ENCODE assay signal across 8 mouse cellular contexts in genomic region chr2:93849505-93850089, GRCm38 (mm10). TPM values are rescaled to one million over a fixed set of nuclear protein-coding genes. Genes with fewer than 3 reads are reported as not detected.
DNase-seq lines count a peak whose midpoint lies in the region; ATAC-seq and TF ChIP-seq lines count a peak whose summit lies in the region.

Gene Accs, minus strand, starts transcription at chr2:93849943.

- peak; percentile 23 for TF ChIP-seq CTCF in C2C12 (IDR thresholded peaks at IDR 0.05; ENCODE audit: control insufficient read depth, insufficient read depth, insufficient read length)
- TF ChIP-seq CTCF in brain, embryonic 14.5 days (IDR thresholded peaks at IDR 0.05; ENCODE audit: borderline replicate concordance, extremely low read depth, insufficient read depth, insufficient read length): peak; percentile 40; the same call in 1 of the 2 replicates
- peak; percentile 80 for TF ChIP-seq CTCF in liver, adult 2 months (IDR thresholded peaks at IDR 0.05; ENCODE audit: low read depth, low read length)

- peaks cover 4% of the 10 kb centered on the region for H3K27me3 ChIP-seq in C2C12 (ENCODE audit: control insufficient read depth, insufficient read depth, insufficient read length)
- no peaks in the 10 kb centered on the region for H3K27me3 ChIP-seq in heart, embryonic 11.5 days (ENCODE audit: control insufficient read depth, insufficient read depth, low read length)
- H3K27me3 ChIP-seq in kidney, embryonic 15.5 days: no peaks in the 10 kb centered on the region
- H3K27me3 ChIP-seq in liver, adult 2 months (ENCODE audit: control insufficient read depth, insufficient read depth, low read length): no peaks in the 10 kb centered on the region

- peak within 1 kb of the TSS; percentile 72 for H3K4me2 ChIP-seq in heart, embryonic 11.5 days
- H3K4me2 ChIP-seq in kidney, embryonic 15.5 days: peak within 1 kb of the TSS; percentile 73

- H3K4me3 ChIP-seq in C2C12 (ENCODE audit: insufficient read depth, poor library complexity, severe bottlenecking): peak within 1 kb of the TSS; percentile 37
- peak within 1 kb of the TSS; percentile 56 for H3K4me3 ChIP-seq in heart, embryonic 11.5 days (ENCODE audit: low read depth, low read length)
- peak within 1 kb of the TSS; percentile 58 for H3K4me3 ChIP-seq in kidney, embryonic 15.5 days (replicated peaks)
- peak within 1 kb of the TSS; percentile 56 for H3K4me3 ChIP-seq in liver, adult 2 months (ENCODE audit: insufficient read depth, low read depth, low read length)

- H3K9me3 ChIP-seq in heart, embryonic 11.5 days (replicated peaks; ENCODE audit: control insufficient read depth, low read length): no peaks in the 10 kb centered on the region
- H3K9me3 ChIP-seq in kidney, embryonic 15.5 days (replicated peaks): no peaks in the 10 kb centered on the region

- no peaks in the 10 kb centered on the region for H3K79me2 ChIP-seq in C2C12 (ENCODE audit: control insufficient read depth, insufficient read depth)
- no peaks in the 10 kb centered on the region for H3K79me2 ChIP-seq in liver, adult 2 months (ENCODE audit: control insufficient read depth, insufficient read depth, low read length)

- peak within 1 kb of the TSS; percentile 75 for H3K27ac ChIP-seq in heart, embryonic 11.5 days (ENCODE audit: low read depth, low read length)
- peak within 1 kb of the TSS; percentile 90 for H3K27ac ChIP-seq in kidney, embryonic 15.5 days
- H3K27ac ChIP-seq in liver, adult 2 months (replicated peaks; ENCODE audit: insufficient read depth, low read depth, low read length): peak within 1 kb of the TSS; percentile 21; the same call in 1 of the 2 replicates

- 0 out of 2 replicates have a peak, but pooled peaks have one; percentile 54 for ATAC-seq in erythroblast, adult 5-6 weeks (replicated peaks; ENCODE audit: low FRiP score, poor library complexity, severe bottlenecking)
- ATAC-seq in heart, embryonic 11.5 days (replicated peaks; ENCODE audit: insufficient number of reproducible peaks, low FRiP score, low TSS enrichment): peak; percentile 76
- peak; percentile 94 for ATAC-seq in kidney, embryonic 15.5 days (replicated peaks; ENCODE audit: low FRiP score)
- peak; percentile 77 for ATAC-seq in monocyte, adult 5-6 weeks (replicated peaks; ENCODE audit: insufficient number of reproducible peaks, low FRiP score, low TSS enrichment, poor library complexity, severe bottlenecking)

- WGBS in heart, embryonic 11.5 days (ENCODE audit: insufficient replicate concordance): 0% methylated on average over 28 of the region's 28 CpGs
- under 1% methylated on average over 28 of the region's 28 CpGs for WGBS in kidney, embryonic 15.5 days
- WGBS in liver, adult 2 months: under 1% methylated on average over 28 of the region's 28 CpGs

- H3K36me3 ChIP-seq in C2C12 (ENCODE audit: control insufficient read depth, insufficient read depth): no peaks in the 10 kb centered on the region
- H3K36me3 ChIP-seq in heart, embryonic 11.5 days (ENCODE audit: control insufficient read depth, insufficient read depth, low read length): peaks cover 7% of the 10 kb centered on the region; the same call in 1 of the 2 replicates
- H3K36me3 ChIP-seq in kidney, embryonic 15.5 days: peaks cover 20% of the 10 kb centered on the region
- H3K36me3 ChIP-seq in liver, adult 2 months (ENCODE audit: control insufficient read depth, insufficient read depth, low read length): no peaks in the 10 kb centered on the region

- H3K9ac ChIP-seq in heart, embryonic 11.5 days (ENCODE audit: low read depth, low read length): peak within 1 kb of the TSS; percentile 77
- H3K9ac ChIP-seq in kidney, embryonic 15.5 days: peak within 1 kb of the TSS; percentile 66
- H3K9ac ChIP-seq in liver, adult 2 months (ENCODE audit: low read depth, low read length): peak within 1 kb of the TSS; percentile 50

- peak within 1 kb of the TSS; percentile 74 for H3ac ChIP-seq in C2C12 (ENCODE audit: control insufficient read depth, insufficient read length, low read depth)

- no peak for TF ChIP-seq POLR2A in brain, embryonic 14.5 days (IDR thresholded peaks at IDR 0.05; ENCODE audit: borderline replicate concordance, extremely low read depth, insufficient read depth, insufficient read length, poor library complexity, severe bottlenecking)
- no peak for TF ChIP-seq POLR2A in liver, adult 2 months (IDR thresholded peaks at IDR 0.05; ENCODE audit: extremely low read depth, insufficient read depth, low read length)

- peak; percentile 92 for DNase-seq in brain, embryonic 14.5 days (ENCODE audit: low read depth)
- peak; percentile 83 for DNase-seq in liver, adult 2 months (ENCODE audit: extremely low read depth, low read depth, low spot score)
- DNase-seq in spleen, postnatal 36 days (ENCODE audit: low spot score in 2 of 2): peak; percentile 54 to 68

- no peaks in the 10 kb centered on the region for H3K79me3 ChIP-seq in C2C12 (ENCODE audit: low read depth)

- peaks cover 6% of the 10 kb centered on the region; the same call in 1 of the 2 replicates for H3K4me1 ChIP-seq in heart, embryonic 11.5 days (ENCODE audit: control insufficient read depth, insufficient read depth, low read length)
- H3K4me1 ChIP-seq in kidney, embryonic 15.5 days: peaks cover 12% of the 10 kb centered on the region
- no peaks in the 10 kb centered on the region; the same call in 1 of the 2 replicates for H3K4me1 ChIP-seq in liver, adult 2 months (ENCODE audit: control insufficient read depth, insufficient read depth, low read length)

TF ChIP-seq in C2C12, 6 proteins besides CTCF, POLR2A, EP300 and RAD21:
- TF ChIP-seq USF1 (IDR thresholded peaks at IDR 0.05; ENCODE audit: low read depth): no peak
- no peak for TF ChIP-seq MYOG (IDR thresholded peaks at IDR 0.05; ENCODE audit: control insufficient read depth, extremely low read depth, insufficient read length)
- TF ChIP-seq CEBPB (IDR thresholded peaks at IDR 0.05; ENCODE audit: low read depth): no peak
- TF ChIP-seq MYOD1 (IDR thresholded peaks at IDR 0.05; ENCODE audit: control insufficient read depth, insufficient read length, low read depth): no peak
- TF ChIP-seq FOSL1 (IDR thresholded peaks at IDR 0.05; ENCODE audit: insufficient read depth, low read length, poor library complexity, severe bottlenecking): no peak
- TF ChIP-seq MAX (IDR thresholded peaks at IDR 0.05): no peak

RNA-seq across cellular contexts. Expression of gene Accs, which starts in this region (rescaled TPM):
- polyA plus RNA-seq in C2C12 (2012; fragmentation: generic; extraction: Trizol): 2.4 TPM
- 22.2 and 27.3 TPM in 2 replicates for polyA plus RNA-seq in brain, embryonic 14.5 days (2012; rRNA removed)
- total RNA-seq in erythroblast, adult 5-6 weeks (2015; ENCODE audit: low replicate concordance): 3.3 and 6.3 TPM in 2 replicates
- 1.4 and 1.8 TPM in 2 replicates for total RNA-seq in erythroblast, adult 5-6 weeks (2017; ENCODE audit: low replicate concordance)
- 6.6 and 7.7 TPM in 2 replicates for polyA plus RNA-seq in heart, embryonic 11.5 days (2014; fragmentation: Nextera tagmentation; extraction: Ambion mirVana)
- 8.7 and 10.6 TPM in 2 replicates for polyA plus RNA-seq in kidney, embryonic 15.5 days (2015; fragmentation: Nextera tagmentation; extraction: Ambion mirVana)
- total RNA-seq in liver, adult 2 months (2014; rRNA removed): 3.4 and 4.1 TPM in 2 replicates
- polyA plus RNA-seq in liver, adult 2 months (2012; rRNA removed): 4.0 and 7.2 TPM in 2 replicates
- 8.3 to 17.9 TPM (median 17.1 TPM) in 3 replicates for total RNA-seq in monocyte, adult 5-6 weeks (2017)

Comparison
In these comparisons a context has a peak if more than half of its experiments do, and no peak if none do; other contexts are left out.
1. Peak in every context shown above with its lines: DNase-seq, ATAC-seq, H3K4me3 ChIP-seq and H3K27ac ChIP-seq.
2. CTCF ChIP-seq: peak in every context shown above with its lines; median percentile 80 in liver, adult 2 months; 40 in brain, embryonic 14.5 days; 23 in C2C12.
3. H3K27ac ChIP-seq: peak in every context shown above with its lines; median percentile 90 in kidney, embryonic 15.5 days; 75 in heart, embryonic 11.5 days; 21 in liver, adult 2 months.